Mouse (Mus musculus): ENCODE measurements around the gene Agrn. TPM values are rescaled to one million over a fixed set of nuclear protein-coding genes. Genes with fewer than 3 reads are reported as not detected.

The Agrn gene
- total and polyA plus RNA-seq, 3 experiments, result 1.7 to 10.6 (median 3.4) TPM

DNA sequence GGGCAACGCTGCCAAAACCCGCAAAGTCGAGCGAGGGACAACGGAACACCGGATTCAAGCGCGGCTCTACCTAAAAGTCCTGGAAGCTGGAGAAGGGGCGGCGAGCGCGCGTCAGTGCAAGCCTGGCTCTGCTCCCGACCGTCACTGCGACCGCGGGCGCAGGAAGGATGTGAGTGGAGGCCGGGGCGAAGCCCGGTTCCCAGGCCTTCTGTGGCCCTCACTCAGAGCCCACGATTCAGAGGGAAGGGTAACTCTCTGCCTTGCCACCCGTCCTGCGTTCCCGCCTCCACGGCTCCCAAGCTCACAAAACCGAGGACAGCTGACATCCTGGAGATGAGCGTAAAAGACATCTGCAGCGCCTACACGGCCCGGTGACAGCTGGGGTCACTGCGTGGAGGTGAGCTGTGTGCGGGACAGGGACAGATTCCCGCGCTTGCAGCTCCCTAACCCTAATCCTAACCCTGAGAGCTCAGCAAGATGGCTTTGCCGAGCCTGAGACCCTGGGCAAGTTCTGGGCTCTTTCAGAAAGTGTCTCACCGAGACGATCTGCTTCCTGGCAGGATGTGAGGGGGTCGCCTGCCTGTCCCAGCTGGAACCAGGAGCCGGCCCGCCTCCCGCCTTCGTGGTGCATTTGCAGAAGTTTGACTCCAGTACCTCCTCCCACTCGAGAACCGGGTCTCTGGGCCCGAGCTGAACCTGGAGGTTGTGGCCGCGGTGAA lies 6.3 kb upstream of the Agrn start:
- no peak for DNase-seq (ENCODE audit: extremely low read depth)

DNA sequence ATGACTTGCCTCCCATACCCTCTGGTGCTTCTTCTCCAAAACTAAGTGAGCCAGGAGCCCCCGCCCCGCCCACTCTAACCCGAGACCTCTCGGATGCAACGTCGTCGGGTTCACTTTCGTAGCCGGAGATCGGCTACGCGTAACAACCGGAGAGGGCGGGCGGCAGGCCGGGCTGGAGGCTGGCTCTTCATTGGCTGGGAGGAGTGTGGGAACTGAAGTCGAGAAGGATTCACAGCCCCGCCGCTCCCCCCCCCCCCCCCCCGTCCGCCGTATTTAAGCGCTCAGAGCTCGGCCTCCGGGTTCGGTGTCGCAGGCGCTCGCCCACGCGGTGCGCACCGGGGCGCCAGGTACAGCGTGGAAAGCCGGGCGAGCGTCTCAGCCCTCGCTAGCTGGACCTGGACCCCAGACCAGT lies 5.7 kb upstream of the Agrn start, which contains the start of gene AW011738:
Gene AW011738 (plus strand): TSS at position 304 of the 412 bp plus-strand sequence.
- no peak for DNase-seq (ENCODE audit: extremely low read depth)
- H3K9ac ChIP-seq (ENCODE audit: insufficient read depth, low read depth), result peak within 1 kb of the TSS; percentile 41
- H3K27me3 ChIP-seq (replicated peaks), result peaks cover 33% of the 10 kb centered on the region
- H3K4me2 ChIP-seq (ENCODE audit: insufficient read depth, low read depth, poor library complexity, severe bottlenecking), result peak within 1 kb of the TSS; percentile 87
- in situ Hi-C loops (cut with MboI; ENCODE audit: low pct_ligation_motif_present, low pct_unique_long_range_greater_than_20kb, low sequenced_read_pairs) (no loop called here), dilution Hi-C loops (cut with MboI; ENCODE audit: extremely low pct_ligation_motif_present, extremely low pct_unique_long_range_greater_than_20kb, low sequenced_read_pairs) (no loop called here)
- H3K9me3 ChIP-seq (replicated peaks; ENCODE audit: low read length), result no peaks in the 10 kb centered on the region
- H3K36me3 ChIP-seq (replicated peaks in 1 of 2; ENCODE audit: control insufficient read depth in 1 of 2, insufficient read depth in 1 of 2, low read length in 1 of 2), result no peaks in the 10 kb centered on the region
- peak within 1 kb of the TSS; percentile 36 to 65 (median 56) for H3K4me3 ChIP-seq (replicated peaks in 1 of 3; ENCODE audit: low read depth in 2 of 3, low read length in 2 of 3, poor library complexity in 1 of 3)
- TF ChIP-seq USF2 (conservative IDR thresholded peaks at IDR 0.05; ENCODE audit: low read depth, low read length) (no peak), MAFK (IDR thresholded peaks at IDR 0.05; ENCODE audit: insufficient replicate concordance, low read length) (no peak), CHD2 (IDR thresholded peaks at IDR 0.05; ENCODE audit: low read length) (no peak), PAX5 (IDR thresholded peaks at IDR 0.05; ENCODE audit: low read length) (no peak), POLR2AphosphoS2 (IDR thresholded peaks at IDR 0.05; ENCODE audit: low read depth, low read length) (no peak), NELFE (IDR thresholded peaks at IDR 0.05; ENCODE audit: low read depth, low read length) (peak; percentile 54; the same call in 1 of the 2 replicates), NRF1 (IDR thresholded peaks at IDR 0.05; ENCODE audit: low read depth, low read length) (0 out of 2 replicates have a peak, but pooled peaks have one; percentile 6), ZNF384 (IDR thresholded peaks at IDR 0.05; ENCODE audit: low read depth, low read length) (no peak), MYC (IDR thresholded peaks at IDR 0.05; ENCODE audit: low read depth, low read length) (no peak), USF1 (IDR thresholded peaks at IDR 0.05; ENCODE audit: low read depth, low read length) (no peak), TCF12 (IDR thresholded peaks at IDR 0.05; ENCODE audit: low read depth, low read length) (no peak), HCFC1 (IDR thresholded peaks at IDR 0.05; ENCODE audit: low read depth, low read length) (peak; percentile 29; the same call in 1 of the 2 replicates), ZMIZ1 (IDR thresholded peaks at IDR 0.05; ENCODE audit: low read depth, low read length) (0 out of 2 replicates have a peak, but pooled peaks have one; percentile 22), JUND (conservative IDR thresholded peaks at IDR 0.05; ENCODE audit: low read depth, low read length) (no peak), MAX (IDR thresholded peaks at IDR 0.05; ENCODE audit: low read length) (0 out of 2 replicates have a peak, but pooled peaks have one; percentile 17), SMC3 (IDR thresholded peaks at IDR 0.05; ENCODE audit: low read depth, low read length) (no peak), MEF2A (IDR thresholded peaks at IDR 0.05; ENCODE audit: borderline replicate concordance, low read depth, low read length) (no peak), SIN3A (IDR thresholded peaks at IDR 0.05; ENCODE audit: low read length) (0 out of 2 replicates have a peak, but pooled peaks have one; percentile 27), CTCF (conservative IDR thresholded peaks at IDR 0.05 in 1 of 2, IDR thresholded peaks at IDR 0.05 in 1 of 2; ENCODE audit: low read depth in 2 of 2, low read length in 2 of 2) (no peak), POLR2A (IDR thresholded peaks at IDR 0.05; ENCODE audit: low read depth, low read length) (peak; percentile 62), RCOR1 (conservative IDR thresholded peaks at IDR 0.05; ENCODE audit: low read depth, low read length) (no peak), UBTF (IDR thresholded peaks at IDR 0.05; ENCODE audit: low read depth, low read length) (0 out of 2 replicates have a peak, but pooled peaks have one; percentile 18), MXI1 (IDR thresholded peaks at IDR 0.05; ENCODE audit: low read depth, low read length) (peak; percentile 30; the same call in 1 of the 2 replicates)
- H3K79me2 ChIP-seq (replicated peaks; ENCODE audit: control insufficient read depth, extremely low read depth, insufficient read depth, poor library complexity, severe bottlenecking), result no peaks in the 10 kb centered on the region
- no peak within 1 kb of the TSS for H3K27ac ChIP-seq (ENCODE audit: insufficient read depth, low read depth)
- peaks cover 12 to 38% of the 10 kb centered on the region in 2 experiments for H3K4me1 ChIP-seq (ENCODE audit: control insufficient read depth in 1 of 2, insufficient read depth in 2 of 2)

More for the DNA sequence above, 6.3 kb upstream of the Agrn start:
- TF ChIP-seq CHD2 (IDR thresholded peaks at IDR 0.05; ENCODE audit: low read length), result no peak
- TF ChIP-seq MXI1 (IDR thresholded peaks at IDR 0.05; ENCODE audit: low read depth, low read length), result 0 out of 2 replicates have a peak, but pooled peaks have one; percentile 9
- no peak for TF ChIP-seq BHLHE40 (IDR thresholded peaks at IDR 0.05; ENCODE audit: low read depth, low read length)
- no peak overlapping the region for H3K27ac ChIP-seq (ENCODE audit: insufficient read depth, low read depth)
- no peaks in the 10 kb centered on the region for H3K36me3 ChIP-seq (replicated peaks in 1 of 2; ENCODE audit: control insufficient read depth in 1 of 2, insufficient read depth in 1 of 2, low read length in 1 of 2)
- H3K9ac ChIP-seq (ENCODE audit: insufficient read depth, low read depth), result peak overlapping the region; percentile 41
- H3K79me2 ChIP-seq (replicated peaks; ENCODE audit: control insufficient read depth, extremely low read depth, insufficient read depth, poor library complexity, severe bottlenecking), result no peaks in the 10 kb centered on the region
- in situ Hi-C loops (cut with MboI; ENCODE audit: low pct_ligation_motif_present, low pct_unique_long_range_greater_than_20kb, low sequenced_read_pairs), result no loop called here
- peak overlapping the region; percentile 36 to 65 (median 56) for H3K4me3 ChIP-seq (replicated peaks in 1 of 3; ENCODE audit: low read depth in 2 of 3, low read length in 2 of 3, poor library complexity in 1 of 3)
- peak overlapping the region; percentile 87 for H3K4me2 ChIP-seq (ENCODE audit: insufficient read depth, low read depth, poor library complexity, severe bottlenecking)
- H3K27me3 ChIP-seq (replicated peaks), result peaks cover 33% of the 10 kb centered on the region
- no peaks in the 10 kb centered on the region for H3K9me3 ChIP-seq (replicated peaks; ENCODE audit: low read length)
- dilution Hi-C loops (cut with MboI; ENCODE audit: extremely low pct_ligation_motif_present, extremely low pct_unique_long_range_greater_than_20kb, low sequenced_read_pairs), result no loop called here
- peaks cover 12 to 35% of the 10 kb centered on the region in 2 experiments for H3K4me1 ChIP-seq (ENCODE audit: control insufficient read depth in 1 of 2, insufficient read depth in 2 of 2)
